Mouse (Mus musculus): ENCODE data around the gene Gm815. TPM values are rescaled to one million over a fixed set of nuclear protein-coding genes. Genes with fewer than 3 reads are reported as not detected.
A peak's percentile ranks its signal among the peaks of the same experiment; 100 is the strongest.

Gm815 gene
- total RNA-seq, 1 experiment from 2014 or later, result not detected

DNA sequence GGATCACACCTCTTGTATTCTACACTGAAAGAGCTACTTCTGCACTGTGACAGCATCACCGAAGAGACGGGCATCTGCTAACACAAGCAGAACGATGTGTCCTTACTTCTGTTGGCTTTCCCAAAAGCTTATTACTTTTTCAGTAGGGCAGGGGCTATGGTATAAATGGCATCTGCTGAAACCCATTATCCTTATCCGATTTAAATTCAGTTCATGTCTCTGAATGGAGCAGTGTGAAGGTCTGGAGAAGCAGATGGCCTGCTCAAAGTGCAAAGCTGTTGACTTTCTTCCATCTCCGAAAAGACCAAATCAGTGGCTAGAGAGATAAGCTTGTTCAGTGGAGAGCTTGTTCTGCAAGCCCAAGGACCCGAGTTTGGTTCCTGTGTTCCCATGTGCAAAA lies 10.1 kb upstream of the Gm815 start:
- no peak for ATAC-seq (replicated peaks; ENCODE audit: low read depth, poor library complexity, severe bottlenecking)

DNA sequence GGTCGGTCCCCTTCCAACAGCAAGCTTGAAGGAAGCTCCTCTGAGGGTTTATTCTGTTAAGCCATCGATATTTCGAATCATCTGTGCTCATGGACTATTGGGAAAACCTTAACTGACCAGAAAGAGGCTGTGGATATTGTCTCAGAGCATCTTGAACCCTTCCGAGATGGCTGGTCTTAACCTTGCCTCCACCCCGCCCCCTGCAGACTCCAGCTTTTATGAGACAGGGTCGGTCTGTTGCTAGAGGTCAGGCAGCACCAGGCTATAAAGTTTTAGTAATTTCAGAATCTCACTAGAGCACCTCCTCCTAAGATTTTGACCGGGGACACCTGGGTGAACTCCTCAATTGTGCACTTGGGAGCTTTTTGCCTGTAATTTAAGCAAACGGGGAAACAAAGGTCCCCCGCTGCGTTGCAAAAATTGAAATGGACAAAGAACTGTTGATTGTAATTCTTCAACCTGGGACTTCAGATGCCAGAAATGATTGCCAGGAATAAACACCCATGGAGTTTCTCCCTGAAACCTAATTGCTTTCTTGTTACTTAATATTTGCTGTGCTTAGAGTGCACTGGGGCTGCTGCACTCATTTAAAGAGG lies 8.4 kb upstream of the Gm815 start:
- no peak for ATAC-seq (replicated peaks; ENCODE audit: low read depth, poor library complexity, severe bottlenecking)

- ATAC-seq (replicated peaks; ENCODE audit: low read depth, poor library complexity, severe bottlenecking), result no peak
Observed at GRCm38 (mm10) chr19:26879856-26880255, 5.8 kb upstream of the Gm815 start.

- ATAC-seq (replicated peaks; ENCODE audit: low read depth, poor library complexity, severe bottlenecking), result no peak
Observed at GRCm38 (mm10) chr19:26881866-26882427, 3.7 kb upstream of the Gm815 start.

DNA sequence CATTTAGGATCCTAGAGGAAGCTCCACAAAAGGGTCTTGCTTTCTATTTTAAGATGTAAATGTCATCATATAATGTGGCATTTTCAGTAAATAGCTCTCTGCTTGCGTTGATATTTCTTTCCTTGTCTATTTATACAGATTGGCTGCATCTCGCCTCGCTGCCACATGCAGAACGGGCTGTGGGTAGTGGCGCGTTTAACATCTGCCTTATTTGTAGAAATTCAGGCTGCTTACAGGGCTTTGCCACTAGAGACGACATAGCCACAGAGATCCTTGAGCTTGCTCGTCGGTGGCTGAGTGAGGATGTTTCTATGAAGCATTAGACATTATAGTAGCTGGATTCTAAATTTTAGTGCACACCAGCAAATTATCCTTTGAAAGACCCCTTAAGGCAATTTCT lies 2.5 kb downstream of the Gm815 start:
- no peak for ATAC-seq (replicated peaks; ENCODE audit: low read depth, poor library complexity, severe bottlenecking)

DNA sequence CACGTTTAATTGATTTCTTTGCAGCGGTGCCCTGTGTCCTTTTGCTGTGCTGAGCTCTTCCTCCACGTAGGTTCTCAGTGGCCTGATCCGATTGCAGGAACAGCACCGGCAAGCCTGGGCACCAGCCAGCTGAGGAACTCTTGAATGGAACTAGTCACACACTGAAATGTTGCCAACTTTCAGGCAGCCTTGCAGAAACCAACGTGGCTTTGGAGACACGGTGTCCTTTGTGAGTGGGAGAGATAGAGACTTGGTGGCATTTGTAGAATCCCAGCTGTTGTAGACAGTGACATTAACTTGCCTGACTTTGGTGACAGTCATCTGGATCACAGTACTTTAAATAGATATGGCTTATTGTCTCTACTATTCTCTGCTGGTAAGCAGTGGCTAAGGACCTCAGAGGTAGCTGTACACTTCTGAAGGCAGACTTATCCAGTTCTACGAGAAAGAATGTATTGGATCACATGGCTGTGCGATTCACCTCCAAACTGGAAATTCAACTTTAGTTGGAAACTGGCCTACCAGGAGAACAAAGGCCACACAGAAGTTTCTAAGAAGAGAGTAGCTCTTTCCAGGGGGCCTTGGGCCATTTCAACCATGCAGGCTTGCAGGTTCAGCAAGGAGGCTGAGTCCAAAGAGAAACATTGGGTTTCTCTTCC lies 5.8 kb downstream of the Gm815 start:
- no peak for ATAC-seq (replicated peaks; ENCODE audit: low read depth, poor library complexity, severe bottlenecking)

GRCm38 (mm10) chr19:26892861-26893260 lies 7.2 kb downstream of the Gm815 start:
- 0 out of 2 replicates have a peak, but pooled peaks have one; percentile 29 for ATAC-seq (replicated peaks; ENCODE audit: low read depth, poor library complexity, severe bottlenecking)

- no peak for ATAC-seq (replicated peaks; ENCODE audit: low read depth, poor library complexity, severe bottlenecking)
Observed at GRCm38 (mm10) chr19:26902162-26902561, 16.5 kb downstream of the Gm815 start.

GRCm38 (mm10) chr19:26914245-26914644 lies 28.6 kb downstream of the Gm815 start:
- peak; percentile 45; the same call in 1 of the 2 replicates for ATAC-seq (replicated peaks; ENCODE audit: low read depth, poor library complexity, severe bottlenecking)

DNA sequence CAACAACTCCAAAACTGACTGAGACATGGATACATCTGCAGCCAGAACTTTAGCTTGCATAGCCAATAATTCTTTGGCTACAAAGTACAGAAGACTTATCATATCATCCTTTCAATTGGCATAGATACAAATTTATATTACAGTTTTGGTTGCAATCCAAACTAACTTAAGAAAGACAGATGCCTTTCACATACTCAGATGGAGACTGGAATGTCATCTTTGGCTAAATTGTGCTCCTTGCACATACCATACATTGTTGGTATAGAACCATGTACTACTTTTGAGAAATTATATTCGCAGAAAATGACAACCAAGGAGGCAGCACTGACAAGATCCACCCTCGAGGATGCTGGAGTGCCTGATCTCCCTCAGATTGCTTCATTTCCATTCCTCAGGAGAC lies 35.1 kb downstream of the Gm815 start:
- no peak for ATAC-seq (replicated peaks; ENCODE audit: low read depth, poor library complexity, severe bottlenecking)

DNA sequence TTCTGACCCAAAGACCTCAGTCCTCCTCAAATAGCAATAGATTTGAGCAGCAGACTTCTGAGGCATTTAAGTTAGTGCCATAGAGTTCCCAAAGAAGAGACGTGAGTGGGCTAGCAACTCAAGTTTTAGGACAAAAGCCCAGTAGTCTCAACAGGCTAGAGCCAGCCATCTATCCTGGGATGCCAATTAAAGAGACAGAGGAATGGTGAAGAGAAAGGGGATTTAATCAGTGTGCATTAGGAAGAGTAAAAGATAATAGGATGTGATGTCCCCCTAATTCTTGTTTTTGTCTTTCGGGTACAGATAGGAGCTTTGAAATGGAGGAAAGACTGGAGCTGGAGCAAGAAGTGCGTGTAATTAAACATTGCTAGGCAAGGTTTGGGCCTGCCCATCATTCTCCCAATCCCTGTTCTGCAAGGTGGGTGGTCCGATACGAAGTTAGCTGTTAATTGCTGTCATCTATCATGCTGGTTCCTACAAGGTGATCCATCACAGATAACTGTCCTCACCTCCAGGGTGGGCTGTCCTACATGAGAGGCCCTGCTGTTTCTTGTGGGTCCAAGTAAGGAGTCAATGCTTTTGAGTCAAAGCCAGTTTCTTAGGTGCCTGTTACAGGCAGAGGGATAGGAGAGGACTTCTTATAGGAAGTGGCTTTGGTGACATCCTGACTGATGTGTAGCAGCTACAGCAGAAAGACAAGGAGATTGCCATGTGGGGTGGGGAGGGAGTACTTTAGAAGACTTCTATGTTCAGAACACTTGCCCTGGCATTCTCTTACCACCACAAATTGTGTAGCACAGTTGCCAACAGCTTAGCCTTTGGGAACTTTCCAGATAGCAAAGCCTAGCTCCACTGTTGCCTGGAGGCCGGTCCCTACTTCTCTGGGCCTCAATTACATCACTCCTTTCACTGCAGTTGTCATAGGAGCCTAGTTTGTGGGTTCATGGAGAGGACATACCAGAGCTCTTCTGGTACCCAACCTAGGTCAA lies 44.9 kb downstream of the Gm815 start:
- ATAC-seq (replicated peaks; ENCODE audit: low read depth, poor library complexity, severe bottlenecking), result no peak

DNA sequence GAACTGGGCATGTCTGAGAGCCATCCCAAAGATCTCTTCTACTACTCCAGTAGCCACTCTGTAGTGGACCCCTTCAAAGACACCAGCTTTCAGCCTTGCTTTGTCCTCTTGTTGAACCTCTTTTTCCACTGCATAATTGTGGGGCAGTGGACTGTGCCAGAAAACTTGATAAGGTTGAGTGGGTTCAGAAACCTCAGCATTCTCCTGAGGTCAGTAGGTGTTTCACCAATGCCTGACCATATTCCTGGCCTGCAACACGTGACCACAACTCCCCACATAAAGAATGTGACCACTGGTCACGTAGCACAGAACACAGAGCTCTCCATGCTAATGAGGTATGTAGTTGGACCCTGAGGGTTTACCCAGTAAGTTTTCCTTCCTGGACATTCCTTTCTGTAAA lies 48.5 kb downstream of the Gm815 start:
- no peak for ATAC-seq (replicated peaks; ENCODE audit: low read depth, poor library complexity, severe bottlenecking)

Data from common myeloid progenitor, adult 5-6 weeks (primary cell).